Mouse (Mus musculus) common myeloid progenitor, adult 5-6 weeks (primary cell): ENCODE measurements around the gene Ahdc1. TPM values are rescaled to one million over a fixed set of nuclear protein-coding genes. Genes with fewer than 3 reads are reported as not detected.

Source experiments
- ATAC-seq: replicated peaks from 2 replicates; pipeline ENCODE4 v1.8.0; 2016; ENCODE audit warnings: low read depth, mild to moderate bottlenecking, moderate TSS enrichment, inconsistent platforms; ENCODE audit not compliant: poor library complexity, severe bottlenecking
- total RNA-seq: library from RNA; stranded (forward); fragments of 200-1000, 187-1606 nt; gene quantifications from 2 replicates; pipeline ENCODE4 v1.2.3, GENCODE M21; 2017

Gene Ahdc1
- total RNA-seq, 1 experiment from 2014 or later = 2.6 TPM

GRCm38 (mm10) chr4:133050196-133050836, 39.3 kb downstream of the Ahdc1 start:
- no peak for ATAC-seq

- ATAC-seq = 0 out of 2 replicates have a peak, but pooled peaks have one; percentile 10
Measured at GRCm38 (mm10) chr4:133050837-133051549, 39.9 kb downstream of the Ahdc1 start.

GRCm38 (mm10) chr4:133051550-133051865, 40.4 kb downstream of the Ahdc1 start:
- no peak for ATAC-seq

- ATAC-seq = no peak
Measured at GRCm38 (mm10) chr4:133052029-133052745, 41.1 kb downstream of the Ahdc1 start.

- no peak for ATAC-seq
Measured at GRCm38 (mm10) chr4:133052995-133053572, 42.0 kb downstream of the Ahdc1 start.

- no peak for ATAC-seq
Measured at GRCm38 (mm10) chr4:133054530-133054929, 43.5 kb downstream of the Ahdc1 start.

GRCm38 (mm10) chr4:133055163-133055951, 44.3 kb downstream of the Ahdc1 start:
- ATAC-seq = no peak

GRCm38 (mm10) chr4:133056069-133056890, 45.2 kb downstream of the Ahdc1 start:
- ATAC-seq = peak; percentile 61

GRCm38 (mm10) chr4:133057389-133058122, 46.5 kb downstream of the Ahdc1 start:
- peak; percentile 42 for ATAC-seq

GRCm38 (mm10) chr4:133058123-133058453, 47.0 kb downstream of the Ahdc1 start:
- ATAC-seq = no peak

- no peak for ATAC-seq
Measured at GRCm38 (mm10) chr4:133058513-133059480, 47.7 kb downstream of the Ahdc1 start.

- ATAC-seq = no peak
Measured at GRCm38 (mm10) chr4:133060702-133061101, 49.6 kb downstream of the Ahdc1 start.

GRCm38 (mm10) chr4:133061798-133062197, 50.7 kb downstream of the Ahdc1 start:
- no peak for ATAC-seq

- ATAC-seq = no peak
Measured at GRCm38 (mm10) chr4:133062286-133062685, 51.2 kb downstream of the Ahdc1 start.

- ATAC-seq = no peak
Measured at GRCm38 (mm10) chr4:133063203-133063602, 52.1 kb downstream of the Ahdc1 start.

GRCm38 (mm10) chr4:133063799-133064198, 52.7 kb downstream of the Ahdc1 start:
- no peak for ATAC-seq

GRCm38 (mm10) chr4:133064791-133065190, 53.7 kb downstream of the Ahdc1 start:
- no peak for ATAC-seq
